ENCODE assay signal across 19 mouse cellular contexts in the genomic region with DNA sequence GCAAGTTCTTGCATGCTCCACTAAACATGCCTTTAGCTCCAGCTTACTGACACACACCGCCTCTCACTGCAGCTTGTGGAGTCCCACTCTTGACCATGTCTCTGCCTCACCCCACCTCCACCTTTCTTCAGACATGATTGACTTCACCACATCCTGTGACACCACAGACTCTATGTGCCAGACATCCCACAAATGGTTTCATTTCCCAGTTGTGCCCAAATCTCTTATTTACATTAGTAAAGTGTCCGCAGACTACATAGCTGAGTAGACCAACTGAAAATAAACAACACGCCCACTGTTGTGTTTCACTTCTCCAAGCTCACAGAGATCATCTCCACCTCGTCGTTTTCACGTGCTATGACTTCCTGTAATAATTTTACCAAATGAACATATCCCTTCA. TPM values are rescaled to one million over a fixed set of nuclear protein-coding genes. Genes with fewer than 3 reads are reported as not detected.
A peak's percentile ranks its signal among the peaks of the same experiment; 100 is the strongest.
DNase-seq lines count a peak whose midpoint lies in the region; ATAC-seq and TF ChIP-seq lines count a peak whose summit lies in the region.
"Had no signal": no experiment of that assay in that cellular context is flagged by ENCODE, and none has a peak within 500 bp of the region (broad histone marks: within the 10 kb centered on the region; RNA-seq: fewer than 3 reads in every experiment).

No protein-coding gene starts in this region.

- peak; percentile 51 for ATAC-seq in liver, postnatal 0 days
- no peak for ATAC-seq in liver, embryonic 11.5 days (replicated peaks; ENCODE audit: low FRiP score)
- ATAC-seq in erythroblast, adult 5-6 weeks (replicated peaks; ENCODE audit: low FRiP score, poor library complexity, severe bottlenecking), result no peak
- no peak for ATAC-seq in hindbrain, embryonic 16.5 days
- ATAC-seq: forebrain, postnatal 0 days; intestine, embryonic 16.5 days; liver, embryonic 12.5 days had no signal

- no peaks in the 10 kb centered on the region for H3K27me3 ChIP-seq in liver, postnatal 0 days (ENCODE audit: insufficient read depth, low read length)
- no peaks in the 10 kb centered on the region for H3K27me3 ChIP-seq in liver, embryonic 11.5 days (replicated peaks; ENCODE audit: control insufficient read depth, insufficient read depth, low read length)
- no peaks in the 10 kb centered on the region for H3K27me3 ChIP-seq in megakaryocyte, embryonic 14.5 days (replicated peaks)
- no peaks in the 10 kb centered on the region for H3K27me3 ChIP-seq in spleen, adult 2 months (ENCODE audit: control insufficient read depth, insufficient read depth, low read length)
- no peaks in the 10 kb centered on the region for H3K27me3 ChIP-seq in hindbrain, embryonic 16.5 days (replicated peaks; ENCODE audit: control insufficient read depth, insufficient read depth, low read length)
- H3K27me3 ChIP-seq: liver, embryonic 12.5 days; lung, embryonic 15.5 days had no signal

- no peaks in the 10 kb centered on the region for H3K4me1 ChIP-seq in liver, postnatal 0 days (ENCODE audit: insufficient read depth)
- no peaks in the 10 kb centered on the region for H3K4me1 ChIP-seq in liver, embryonic 11.5 days (replicated peaks; ENCODE audit: control insufficient read depth, insufficient read depth, low read length)
- peaks cover 3% of the 10 kb centered on the region; the same call in 1 of the 2 replicates for H3K4me1 ChIP-seq in megakaryocyte, embryonic 14.5 days
- H3K4me1 ChIP-seq in spleen, adult 2 months (ENCODE audit: control insufficient read depth, insufficient read depth, insufficient read length), result peaks cover 6% of the 10 kb centered on the region
- no peaks in the 10 kb centered on the region for H3K4me1 ChIP-seq in hindbrain, embryonic 16.5 days (ENCODE audit: control insufficient read depth, insufficient read depth, low read depth, low read length)
- H3K4me1 ChIP-seq: liver, embryonic 12.5 days; lung, embryonic 15.5 days; midbrain, embryonic 10.5 days had no signal

- no peaks in the 10 kb centered on the region for H3K36me3 ChIP-seq in liver, postnatal 0 days (replicated peaks; ENCODE audit: insufficient read depth, low read length)
- H3K36me3 ChIP-seq in liver, embryonic 11.5 days (ENCODE audit: control insufficient read depth, insufficient read depth, low read length), result no peaks in the 10 kb centered on the region
- no peaks in the 10 kb centered on the region for H3K36me3 ChIP-seq in megakaryocyte, embryonic 14.5 days (replicated peaks; ENCODE audit: low read length)
- H3K36me3 ChIP-seq in spleen, adult 2 months (ENCODE audit: control insufficient read depth, insufficient read depth, low read length), result no peaks in the 10 kb centered on the region
- no peaks in the 10 kb centered on the region for H3K36me3 ChIP-seq in hindbrain, embryonic 16.5 days (ENCODE audit: control insufficient read depth, insufficient read depth, low read length)
- H3K36me3 ChIP-seq: liver, embryonic 12.5 days; lung, embryonic 15.5 days; midbrain, embryonic 10.5 days had no signal

- no peak for TF ChIP-seq CTCF in liver, postnatal 0 days (IDR thresholded peaks at IDR 0.05; ENCODE audit: low read depth)
- TF ChIP-seq CTCF in spleen, adult 2 months (IDR thresholded peaks at IDR 0.05; ENCODE audit: extremely low read depth, insufficient read depth, insufficient read length, insufficient replicate concordance), result no peak

- no peak for TF ChIP-seq EP300 in liver, postnatal 0 days (IDR thresholded peaks at IDR 0.05; ENCODE audit: low read depth)

- no peak overlapping the region for H3K9ac ChIP-seq in liver, postnatal 0 days (replicated peaks)
- no peak overlapping the region for H3K9ac ChIP-seq in liver, embryonic 11.5 days (ENCODE audit: low read depth, low read length)
- no peak overlapping the region for H3K9ac ChIP-seq in hindbrain, embryonic 16.5 days (ENCODE audit: low read depth, low read length)
- H3K9ac ChIP-seq: forebrain, postnatal 0 days; liver, embryonic 12.5 days; lung, embryonic 15.5 days had no signal

- DNase-seq in liver, postnatal 0 days, result peak; percentile 16
- DNase-seq in liver, embryonic 11.5 days (ENCODE audit: low spot score), result no peak
- DNase-seq in T-cell, adult 2 months (ENCODE audit: low spot score), result peak; percentile 4
- DNase-seq in spleen, adult 2 months (ENCODE audit: low read depth in 1 of 2, low spot score in 2 of 2), result peak; percentile 68 to 84
- no peak for DNase-seq in kidney, postnatal 10 days
- DNase-seq: adrenal gland, postnatal 10 days; cerebellum, adult 11 months; cerebellum, postnatal 25 days; forebrain, postnatal 0 days; kidney, postnatal 14 days; thymus, postnatal 14 days had no signal

- no peaks in the 10 kb centered on the region for H3K9me3 ChIP-seq in liver, postnatal 0 days (ENCODE audit: low read length)
- H3K9me3 ChIP-seq in liver, embryonic 11.5 days (ENCODE audit: control insufficient read depth, low read length), result no peaks in the 10 kb centered on the region
- H3K9me3 ChIP-seq in megakaryocyte, embryonic 14.5 days, result no peaks in the 10 kb centered on the region
- H3K9me3 ChIP-seq in hindbrain, embryonic 16.5 days (ENCODE audit: control insufficient read depth, low read length), result no peaks in the 10 kb centered on the region
- H3K9me3 ChIP-seq: liver, embryonic 12.5 days; lung, embryonic 15.5 days; midbrain, embryonic 10.5 days had no signal

- H3K4me2 ChIP-seq in liver, postnatal 0 days (ENCODE audit: low read depth, low read length), result no peak overlapping the region
- no peak overlapping the region for H3K4me2 ChIP-seq in liver, embryonic 11.5 days
- no peak overlapping the region for H3K4me2 ChIP-seq in hindbrain, embryonic 16.5 days (ENCODE audit: low read length)
- H3K4me2 ChIP-seq: liver, embryonic 12.5 days; lung, embryonic 15.5 days had no signal

- 43% methylated on average over 6 of the region's 6 CpGs for WGBS in liver, postnatal 0 days (ENCODE audit: insufficient replicate concordance)
- WGBS in liver, embryonic 11.5 days, result 72% methylated on average over 6 of the region's 6 CpGs
- 5% methylated on average over 6 of the region's 6 CpGs for WGBS in spleen, adult 2 months
- 92% methylated on average over 6 of the region's 6 CpGs for WGBS in hindbrain, embryonic 16.5 days

- no peak overlapping the region for H3K27ac ChIP-seq in liver, postnatal 0 days (ENCODE audit: low read depth)
- H3K27ac ChIP-seq in liver, embryonic 11.5 days (ENCODE audit: low read depth, low read length), result no peak overlapping the region
- H3K27ac ChIP-seq in spleen, adult 2 months (ENCODE audit: insufficient read depth, low read length), result no peak overlapping the region
- H3K27ac ChIP-seq in hindbrain, embryonic 16.5 days (ENCODE audit: low read depth, low read length), result no peak overlapping the region
- H3K27ac ChIP-seq: heart, adult 2 months; liver, embryonic 12.5 days; lung, embryonic 15.5 days; midbrain, embryonic 10.5 days had no signal

- H3K4me3 ChIP-seq in liver, postnatal 0 days (ENCODE audit: low read depth, low read length), result no peak overlapping the region
- H3K4me3 ChIP-seq in liver, embryonic 11.5 days (ENCODE audit: low read depth, low read length), result no peak overlapping the region
- H3K4me3 ChIP-seq in megakaryocyte, embryonic 14.5 days (replicated peaks), result peak overlapping the region; percentile 40
- H3K4me3 ChIP-seq in spleen, adult 2 months (ENCODE audit: extremely low read depth, insufficient read depth, insufficient read length), result no peak overlapping the region
- H3K4me3 ChIP-seq in hindbrain, embryonic 16.5 days (ENCODE audit: low read length), result no peak overlapping the region
- H3K4me3 ChIP-seq: heart, adult 2 months; liver, embryonic 12.5 days; lung, embryonic 15.5 days; midbrain, embryonic 10.5 days had no signal

- no peak for TF ChIP-seq POLR2A in spleen, adult 2 months (IDR thresholded peaks at IDR 0.05; ENCODE audit: low read depth, low read length)

RNA-seq across cellular contexts. Expression of gene Cenpe, which starts 20.5 kb away (rescaled TPM):
- 8.2 and 9.0 TPM in 2 replicates for polyA plus RNA-seq in liver, postnatal 0 days (2015; fragmentation: Nextera tagmentation; extraction: Ambion mirVana)
- 30.7 and 34.6 TPM in 2 replicates for polyA plus RNA-seq in liver, embryonic 11.5 days (2014; fragmentation: Nextera tagmentation; extraction: Ambion mirVana)
- polyA plus RNA-seq in megakaryocyte, embryonic 14.5 days (2012; ENCODE audit: insufficient read depth, low replicate concordance), result 4.3 TPM in 1 of 2 replicates, not detected in the other
- polyA plus RNA-seq in spleen, adult 2 months (2012; rRNA removed), result 1.2 and 2.2 TPM in 2 replicates
- total RNA-seq in erythroblast, adult 5-6 weeks (2015; ENCODE audit: low replicate concordance), result 147 and 153 TPM in 2 replicates
- total RNA-seq in erythroblast, adult 5-6 weeks (2017; ENCODE audit: low replicate concordance), result 142 and 167 TPM in 2 replicates
- 4.3 and 4.8 TPM in 2 replicates for polyA plus RNA-seq in hindbrain, embryonic 16.5 days (2015; fragmentation: Nextera tagmentation; extraction: Ambion mirVana)

Comparison
In these comparisons a context has a peak if more than half of its experiments do, and no peak if none do; other contexts are left out.
1. DNase-seq: peak in liver, postnatal 0 days (single experiment), T-cell, adult 2 months (single experiment) and spleen, adult 2 months (2 of 2); none in liver, embryonic 11.5 days (single experiment) and kidney, postnatal 10 days (single experiment).